Mouse (Mus musculus): ENCODE results near the gene Arel1. TPM values are rescaled to one million over a fixed set of nuclear protein-coding genes. Genes with fewer than 3 reads are reported as not detected.
A peak's percentile ranks its signal among the peaks of the same experiment; 100 is the strongest.

The Arel1 gene
- total RNA-seq, 2 experiments from 2014 or later: 101 to 120 TPM

- intact Hi-C loops (cut with DNase I): no loop called here
- DNase-seq (ENCODE audit: low spot score in 2 of 2): no peak
Observed at GRCm38 (mm10) chr12:84912652-84913104, 58.0 kb downstream of the Arel1 start.

GRCm38 (mm10) chr12:84911640-84912039 lies 59.1 kb downstream of the Arel1 start:
- DNase-seq (ENCODE audit: low spot score in 2 of 2): no peak
- intact Hi-C loops (cut with DNase I): no loop called here

- intact Hi-C loops (cut with DNase I): no loop called here
- DNase-seq (ENCODE audit: low spot score in 2 of 2): no peak
Observed at GRCm38 (mm10) chr12:84910066-84910465, 60.6 kb downstream of the Arel1 start.

GRCm38 (mm10) chr12:84907627-84908480 lies 62.8 kb downstream of the Arel1 start:
- intact Hi-C loops (cut with DNase I): no loop called here
- no peak for DNase-seq (ENCODE audit: low spot score in 2 of 2)

GRCm38 (mm10) chr12:84907024-84907626 lies 63.6 kb downstream of the Arel1 start:
- no peak for DNase-seq (ENCODE audit: low spot score in 2 of 2)
- intact Hi-C loops (cut with DNase I): no loop called here

- intact Hi-C loops (cut with DNase I): no loop called here
Observed at GRCm38 (mm10) chr12:84904399-84904798, 66.3 kb downstream of the Arel1 start.

GRCm38 (mm10) chr12:84900317-84900716 lies 70.4 kb downstream of the Arel1 start:
- no peak for DNase-seq (ENCODE audit: low spot score in 2 of 2)
- intact Hi-C loops (cut with DNase I): no loop called here

More at GRCm38 (mm10) chr12:84904399-84904798, 66.3 kb downstream of the Arel1 start:
- no peak for DNase-seq (ENCODE audit: low spot score in 2 of 2)

GRCm38 (mm10) chr12:84897322-84897721 lies 73.4 kb downstream of the Arel1 start:
- intact Hi-C loops (cut with DNase I): no loop called here
- no peak for DNase-seq (ENCODE audit: low spot score in 2 of 2)

- no peak for DNase-seq (ENCODE audit: low spot score in 2 of 2)
- intact Hi-C loops (cut with DNase I): no loop called here
Observed at GRCm38 (mm10) chr12:84896235-84896634, 74.5 kb downstream of the Arel1 start.

- no peak for DNase-seq (ENCODE audit: low spot score in 2 of 2)
- intact Hi-C loops (cut with DNase I): no loop called here
Observed at GRCm38 (mm10) chr12:84893648-84894628, 76.8 kb downstream of the Arel1 start.

GRCm38 (mm10) chr12:84890289-84890688 lies 80.4 kb downstream of the Arel1 start:
- no peak for DNase-seq (ENCODE audit: low spot score in 2 of 2)
- intact Hi-C loops (cut with DNase I): no loop called here

GRCm38 (mm10) chr12:84885107-84885876 lies 85.4 kb downstream of the Arel1 start:
- intact Hi-C loops (cut with DNase I): no loop called here
- DNase-seq (ENCODE audit: low spot score in 2 of 2): no peak

GRCm38 (mm10) chr12:84884423-84885076 lies 86.2 kb downstream of the Arel1 start:
- no peak for DNase-seq (ENCODE audit: low spot score in 2 of 2)
- intact Hi-C loops (cut with DNase I): no loop called here

- DNase-seq (ENCODE audit: low spot score in 2 of 2): no peak
- intact Hi-C loops (cut with DNase I): no loop called here
Observed at GRCm38 (mm10) chr12:84882796-84883195, 87.9 kb downstream of the Arel1 start.

GRCm38 (mm10) chr12:84880091-84880490 lies 90.6 kb downstream of the Arel1 start:
- intact Hi-C loops (cut with DNase I): no loop called here

GRCm38 (mm10) chr12:84876481-84877121 lies 94.1 kb downstream of the Arel1 start, which contains the start of gene Ltbp2:
TSS of gene Ltbp2 (minus strand) at chr12:84876532.
- intact Hi-C loops (cut with DNase I): loop anchor here (10.0 kb wide), 1 partner anchor 222 kb away; no protein-coding TSS in a partner anchor
- peak; percentile 45 to 60 for DNase-seq (ENCODE audit: low spot score in 2 of 2)

More at GRCm38 (mm10) chr12:84880091-84880490, 90.6 kb downstream of the Arel1 start:
- DNase-seq (ENCODE audit: low spot score in 2 of 2): no peak

GRCm38 (mm10) chr12:84875761-84876480 lies 94.8 kb downstream of the Arel1 start:
- DNase-seq (ENCODE audit: low spot score in 2 of 2): no peak
- intact Hi-C loops (cut with DNase I): loop anchor here (10.0 kb wide), 1 partner anchor 221 kb away; no protein-coding TSS in a partner anchor
